Mouse (Mus musculus): ENCODE measurements at regions not wholly inside any gene's neighbourhood (a gene's known extent, or its start where the extent isn't known, plus 50 kb on each side); places are given as distances from the start of the nearest gene placed in this dataset.

DNA sequence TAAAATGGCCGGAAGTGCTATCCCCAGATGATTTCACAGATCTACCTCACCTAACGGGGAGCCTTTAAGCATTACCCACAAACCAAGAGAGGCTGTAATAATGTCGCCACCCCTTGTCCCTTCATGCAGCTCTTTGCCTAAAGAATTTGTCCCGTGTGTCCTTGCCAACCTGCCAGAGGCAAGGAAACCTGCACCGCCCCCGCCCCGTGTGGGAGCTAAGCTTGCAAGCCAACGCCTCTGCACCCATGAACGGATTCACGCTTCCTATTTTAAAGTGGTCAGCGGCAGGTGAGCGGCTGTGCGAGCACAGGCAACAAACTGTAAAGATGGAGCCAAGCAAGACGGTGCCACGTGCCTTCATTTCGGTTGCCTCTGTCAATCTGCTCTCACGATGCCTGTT, 63.1 kb downstream of the Gm11011 start:
- H3K4me3 ChIP-seq (replicated peaks) = no peak overlapping the region
- no peak overlapping the region for H3K9ac ChIP-seq
- H3K36me3 ChIP-seq = no peaks in the 10 kb centered on the region
- H3K4me1 ChIP-seq = 0 out of 2 replicates have a peak, but pooled peaks cover 5% of the 10 kb centered on the region
- WGBS = 73% methylated on average over 17 of the region's 17 CpGs
- no peak overlapping the region for H3K27ac ChIP-seq
- ATAC-seq (ENCODE audit: insufficient read depth, low FRiP score, low read depth) = no peak
- no peak overlapping the region for H3K4me2 ChIP-seq
- no peaks in the 10 kb centered on the region for H3K9me3 ChIP-seq
- no peaks in the 10 kb centered on the region for H3K27me3 ChIP-seq (replicated peaks)

DNA sequence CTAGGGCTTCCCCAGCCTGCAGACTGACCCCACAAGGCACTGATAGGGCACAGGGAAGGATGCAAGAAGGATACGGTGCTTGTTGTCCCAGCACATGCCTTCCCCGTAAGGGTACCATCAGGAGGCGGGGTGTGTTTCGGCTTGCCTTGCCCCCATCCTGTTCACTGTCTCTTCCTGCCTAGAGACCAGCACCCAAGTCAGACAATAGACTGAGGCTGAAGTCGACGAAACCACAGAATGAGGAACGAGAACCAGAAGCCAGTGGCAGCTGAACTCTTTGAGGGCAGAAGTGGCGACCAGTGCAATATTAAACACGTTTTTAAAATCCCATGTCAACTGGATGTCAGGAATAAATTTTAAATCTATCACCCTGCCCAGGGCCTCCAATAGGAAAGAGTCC, 67.6 kb downstream of the Gm11011 start:
- H3K9ac ChIP-seq = no peak overlapping the region
- H3K9me3 ChIP-seq = no peaks in the 10 kb centered on the region
- no peaks in the 10 kb centered on the region for H3K36me3 ChIP-seq
- no peak overlapping the region for H3K27ac ChIP-seq
- 0 out of 2 replicates have a peak, but pooled peaks cover 5% of the 10 kb centered on the region for H3K4me1 ChIP-seq
- WGBS = 53% methylated on average over 9 of the region's 9 CpGs
- no peak overlapping the region for H3K4me3 ChIP-seq (replicated peaks)
- ATAC-seq (ENCODE audit: insufficient read depth, low FRiP score, low read depth) = no peak
- H3K4me2 ChIP-seq = no peak overlapping the region
- no peaks in the 10 kb centered on the region for H3K27me3 ChIP-seq (replicated peaks)

DNA sequence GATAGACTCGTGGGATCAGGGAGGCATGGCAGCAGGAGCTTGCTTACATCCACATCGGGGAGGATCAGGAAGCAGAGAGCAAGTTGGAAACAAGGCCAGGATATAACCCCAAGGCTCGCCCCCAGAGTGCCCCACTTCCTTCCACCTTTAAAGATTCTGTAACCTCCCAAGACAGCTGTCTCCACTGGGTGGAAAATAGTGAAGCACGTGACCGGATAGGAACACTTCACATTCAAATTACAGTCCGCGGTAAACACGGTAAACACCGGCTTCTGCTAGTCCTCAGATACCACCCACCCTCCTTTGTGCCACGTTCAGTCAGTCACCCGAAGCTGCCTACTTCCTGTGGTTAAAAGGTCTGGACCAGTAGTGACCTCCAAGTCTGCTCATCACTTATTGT, 72.2 kb downstream of the Gm11011 start:
- Histone ChIP-seq H3K4me2 (no peak overlapping the region), H3K4me3 (replicated peaks) (no peak overlapping the region), H3K4me1 (no peaks in the 10 kb centered on the region), H3K36me3 (no peaks in the 10 kb centered on the region), H3K27me3 (replicated peaks) (no peaks in the 10 kb centered on the region), H3K27ac (no peak overlapping the region; the same call in 1 of the 2 replicates), H3K9ac (no peak overlapping the region), H3K9me3 (no peaks in the 10 kb centered on the region)
- WGBS = 67% methylated on average over 11 of the region's 11 CpGs
- no peak; the same call in 1 of the 2 replicates for ATAC-seq (ENCODE audit: insufficient read depth, low FRiP score, low read depth)

DNA sequence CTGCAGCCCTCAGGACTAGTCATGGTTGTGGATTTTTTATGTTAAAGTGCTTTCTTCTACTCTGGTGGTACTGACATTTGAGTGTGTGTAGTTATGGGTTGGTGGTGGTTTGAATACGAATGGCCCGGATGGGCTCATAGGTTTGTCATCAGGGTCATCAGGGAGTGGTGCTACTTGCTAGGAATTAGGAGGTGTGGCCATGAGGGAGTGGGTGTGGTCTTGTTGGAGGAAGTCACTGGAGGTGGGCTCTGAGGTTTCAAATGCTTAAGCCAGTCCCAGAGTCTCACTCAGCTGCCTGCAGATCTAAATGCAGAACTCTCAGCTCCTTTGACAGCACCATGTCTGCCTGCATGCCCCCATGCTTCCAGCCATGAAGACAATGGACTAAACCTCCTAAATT, 76.8 kb downstream of the Gm11011 start:
- Histone ChIP-seq H3K4me1 (no peaks in the 10 kb centered on the region), H3K4me2 (no peak overlapping the region), H3K4me3 (replicated peaks) (no peak overlapping the region), H3K36me3 (no peaks in the 10 kb centered on the region), H3K9me3 (no peaks in the 10 kb centered on the region), H3K9ac (no peak overlapping the region), H3K27ac (no peak overlapping the region), H3K27me3 (replicated peaks) (no peaks in the 10 kb centered on the region)
- WGBS = 91% methylated on average over 2 of the region's 2 CpGs
- no peak for ATAC-seq (ENCODE audit: insufficient read depth, low FRiP score, low read depth)

DNA sequence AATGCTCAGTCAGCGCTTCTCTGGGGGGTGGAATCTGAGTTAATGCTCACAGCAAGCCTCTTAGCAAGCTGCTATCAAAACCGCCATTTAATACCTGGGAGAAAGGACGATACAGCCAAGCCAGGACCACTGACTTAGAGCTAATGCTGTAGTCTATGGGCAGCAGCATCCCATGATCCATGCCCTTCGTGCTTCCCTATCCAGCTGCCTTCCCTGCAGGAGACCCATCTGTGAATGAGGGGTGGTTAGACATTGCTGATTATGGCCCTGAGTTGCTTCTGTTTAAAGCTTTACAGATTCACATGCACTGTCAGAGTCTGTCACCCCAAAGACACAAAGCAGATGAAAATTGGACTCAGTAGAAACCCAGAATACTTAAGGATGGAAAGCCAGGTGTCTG, 78.1 kb downstream of the Gm11011 start:
- H3K9ac ChIP-seq = no peak overlapping the region
- H3K27me3 ChIP-seq (replicated peaks) = no peaks in the 10 kb centered on the region
- H3K4me3 ChIP-seq (replicated peaks) = no peak overlapping the region
- no peak overlapping the region for H3K27ac ChIP-seq
- H3K4me2 ChIP-seq = no peak overlapping the region
- no peaks in the 10 kb centered on the region for H3K4me1 ChIP-seq
- 82% methylated on average over 4 of the region's 4 CpGs for WGBS
- ATAC-seq (ENCODE audit: insufficient read depth, low FRiP score, low read depth) = no peak
- no peaks in the 10 kb centered on the region for H3K9me3 ChIP-seq
- H3K36me3 ChIP-seq = no peaks in the 10 kb centered on the region

DNA sequence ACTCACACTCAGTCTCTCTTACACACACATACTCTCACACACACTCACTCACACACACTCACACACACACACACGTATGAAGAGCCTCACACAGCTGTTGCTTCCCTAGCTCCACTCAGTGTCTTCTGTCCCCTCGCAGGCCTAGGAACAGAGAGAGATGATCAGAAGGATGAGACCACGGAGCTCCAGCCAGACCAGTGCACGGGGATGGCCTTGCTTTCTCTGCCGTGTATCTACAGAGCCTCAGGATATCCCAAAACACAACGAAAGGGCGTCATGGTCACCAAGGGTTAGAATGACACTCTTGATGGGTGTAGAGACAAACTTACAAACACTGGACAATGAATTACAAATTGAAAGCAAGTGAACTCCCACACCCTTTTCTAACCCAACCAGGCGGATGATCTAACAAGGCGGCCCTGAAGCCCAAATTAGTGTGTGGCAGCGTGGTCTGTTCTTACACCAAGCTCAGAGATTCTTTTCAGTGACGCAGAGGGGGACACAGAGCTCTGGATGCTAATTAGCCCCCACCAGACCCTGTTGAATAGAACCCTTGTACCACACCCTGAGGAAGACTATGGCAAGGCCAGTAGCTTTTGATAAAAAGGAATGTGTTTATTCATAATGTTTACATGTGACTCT, 83.0 kb downstream of the Gm11011 start:
- H3K27me3 ChIP-seq (replicated peaks) = no peaks in the 10 kb centered on the region
- WGBS = 92% methylated on average over 11 of the region's 11 CpGs
- no peaks in the 10 kb centered on the region for H3K36me3 ChIP-seq
- H3K27ac ChIP-seq = no peak overlapping the region
- no peaks in the 10 kb centered on the region for H3K9me3 ChIP-seq
- H3K9ac ChIP-seq = no peak overlapping the region
- no peak overlapping the region for H3K4me3 ChIP-seq (replicated peaks)
- no peak for ATAC-seq (ENCODE audit: insufficient read depth, low FRiP score, low read depth)
- H3K4me2 ChIP-seq = no peak overlapping the region
- H3K4me1 ChIP-seq = no peaks in the 10 kb centered on the region

DNA sequence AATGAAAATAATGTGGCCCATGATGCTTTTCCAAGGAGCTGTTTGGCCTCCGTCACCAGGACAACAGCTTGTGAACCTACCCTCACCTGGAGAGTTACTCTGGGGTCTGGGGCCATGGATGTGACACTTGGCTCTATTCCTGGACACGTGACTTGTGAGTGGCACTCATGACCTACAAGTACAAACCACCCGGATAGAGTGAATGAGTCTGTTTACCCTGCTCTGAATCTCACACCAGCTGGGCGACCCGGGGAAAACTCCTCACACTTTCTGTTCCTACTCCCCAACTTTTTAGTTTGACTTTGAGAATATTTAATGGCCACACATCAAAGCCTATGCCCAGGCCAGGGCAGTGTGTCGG, 84.0 kb downstream of the Gm11011 start:
- no peak for ATAC-seq (ENCODE audit: insufficient read depth, low FRiP score, low read depth)
- H3K4me3 ChIP-seq (replicated peaks) = no peak overlapping the region
- H3K27ac ChIP-seq = no peak overlapping the region
- H3K9ac ChIP-seq = no peak overlapping the region
- H3K4me2 ChIP-seq = no peak overlapping the region
- no peaks in the 10 kb centered on the region for H3K27me3 ChIP-seq (replicated peaks)
- H3K4me1 ChIP-seq = no peaks in the 10 kb centered on the region
- WGBS = 63% methylated on average over 6 of the region's 6 CpGs
- H3K36me3 ChIP-seq = no peaks in the 10 kb centered on the region
- H3K9me3 ChIP-seq = no peaks in the 10 kb centered on the region

DNA sequence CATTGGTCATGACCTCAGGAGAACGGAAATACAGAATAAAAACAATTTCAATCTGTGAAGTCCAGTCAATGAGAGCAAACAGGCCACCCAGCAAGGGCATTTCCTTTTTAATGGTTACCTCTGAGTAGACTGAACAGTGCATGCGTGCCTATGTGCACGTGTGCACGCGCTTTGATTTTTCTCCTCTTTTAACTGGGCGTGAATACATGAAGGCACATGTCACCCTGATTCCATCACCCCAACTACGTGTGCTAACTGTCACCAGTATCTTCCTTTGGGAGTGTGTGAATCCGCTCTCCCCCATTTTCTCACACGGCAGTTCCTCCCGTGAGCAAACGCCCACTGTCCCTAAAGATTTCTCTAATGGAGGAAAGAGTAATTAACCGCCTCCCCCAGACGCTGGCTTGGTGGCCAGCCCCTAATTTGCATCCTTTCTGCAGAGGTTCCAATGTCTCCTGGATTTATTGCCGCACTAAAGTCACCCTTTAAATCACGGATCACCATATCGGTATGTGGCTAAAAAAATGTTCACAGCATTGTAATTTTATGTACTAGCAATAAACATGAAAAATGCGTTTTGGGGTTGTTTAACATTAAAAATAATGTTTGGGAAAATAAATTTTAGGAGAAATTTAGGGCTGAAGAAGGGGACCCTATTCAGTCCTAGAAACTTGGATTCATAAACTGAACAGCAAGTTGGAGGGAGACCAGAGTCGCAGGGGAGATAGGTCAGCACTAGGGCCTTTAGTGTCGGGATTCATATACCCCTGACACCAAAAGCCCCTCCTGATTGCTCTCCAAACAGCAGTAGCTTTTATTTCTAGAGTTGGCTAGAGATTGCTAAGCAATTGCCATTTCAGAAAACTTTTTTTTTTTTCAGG, 84.6 kb downstream of the Gm11011 start:
- no peak overlapping the region for H3K4me2 ChIP-seq
- H3K36me3 ChIP-seq = no peaks in the 10 kb centered on the region
- no peak overlapping the region for H3K9ac ChIP-seq
- H3K4me3 ChIP-seq (replicated peaks) = no peak overlapping the region
- no peak for ATAC-seq (ENCODE audit: insufficient read depth, low FRiP score, low read depth)
- 73% methylated on average over 19 of the region's 19 CpGs for WGBS
- no peaks in the 10 kb centered on the region for H3K27me3 ChIP-seq (replicated peaks)
- H3K9me3 ChIP-seq = no peaks in the 10 kb centered on the region
- no peaks in the 10 kb centered on the region for H3K4me1 ChIP-seq
- H3K27ac ChIP-seq = no peak overlapping the region

DNA sequence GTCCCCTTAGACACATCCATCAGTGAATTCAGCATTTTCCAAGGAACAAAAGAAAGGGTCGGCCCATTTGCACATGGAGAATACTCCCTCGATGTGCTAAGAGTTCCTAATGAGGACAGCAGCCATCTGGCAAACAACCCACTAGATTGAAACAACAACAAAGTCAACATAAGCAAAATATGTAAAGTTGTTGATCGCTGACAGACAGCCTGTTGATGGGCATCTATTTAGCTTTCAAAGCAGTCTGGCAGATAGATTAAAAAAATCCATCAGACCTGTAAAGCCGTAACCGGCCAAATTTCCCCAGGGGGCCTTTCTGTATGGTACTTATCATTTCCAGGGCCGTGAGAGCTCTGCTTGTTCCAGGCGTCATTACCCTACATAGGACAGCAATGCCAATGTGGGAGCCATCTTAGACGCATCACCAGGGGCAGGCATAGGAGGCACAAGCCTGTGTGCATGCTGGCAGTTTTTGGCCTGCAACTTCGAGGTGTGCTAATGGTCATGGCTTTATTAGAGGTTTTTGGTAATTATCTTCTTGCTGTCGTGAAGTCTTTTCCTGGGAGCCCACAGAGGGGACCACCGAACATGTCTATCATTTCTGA, 85.7 kb downstream of the Gm11011 start:
- H3K9me3 ChIP-seq = no peaks in the 10 kb centered on the region
- WGBS = 86% methylated on average over 11 of the region's 11 CpGs
- H3K4me1 ChIP-seq = no peaks in the 10 kb centered on the region
- ATAC-seq (ENCODE audit: insufficient read depth, low FRiP score, low read depth) = no peak
- H3K4me2 ChIP-seq = no peak overlapping the region
- no peak overlapping the region for H3K4me3 ChIP-seq (replicated peaks)
- no peak overlapping the region for H3K27ac ChIP-seq
- H3K9ac ChIP-seq = no peak overlapping the region
- H3K36me3 ChIP-seq = no peaks in the 10 kb centered on the region
- H3K27me3 ChIP-seq (replicated peaks) = no peaks in the 10 kb centered on the region

DNA sequence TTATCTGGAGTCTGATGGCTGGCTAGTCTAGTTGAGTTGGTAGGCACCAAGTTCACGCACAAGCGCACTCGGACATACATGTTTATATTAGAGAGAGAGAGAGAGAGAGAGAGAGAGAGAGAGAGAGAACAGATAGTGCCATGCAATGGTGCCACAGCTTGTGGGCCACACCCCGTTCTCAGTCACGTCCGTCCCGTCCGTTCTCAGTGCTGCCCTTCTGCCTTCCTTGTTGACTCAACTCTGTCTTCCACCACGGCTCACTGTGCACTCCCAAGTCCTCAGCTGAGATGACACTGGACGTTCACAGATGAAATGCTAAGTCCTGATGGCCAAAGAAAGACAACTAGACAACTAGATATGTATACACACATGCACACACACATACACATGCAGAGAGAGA, 92.2 kb downstream of the Gm11011 start:
- WGBS = 79% methylated on average over 10 of the region's 10 CpGs
- Histone ChIP-seq H3K27ac (no peak overlapping the region), H3K4me2 (no peak overlapping the region), H3K27me3 (replicated peaks) (no peaks in the 10 kb centered on the region), H3K4me1 (peaks cover 11% of the 10 kb centered on the region), H3K4me3 (replicated peaks) (no peak overlapping the region), H3K9me3 (no peaks in the 10 kb centered on the region), H3K36me3 (no peaks in the 10 kb centered on the region), H3K9ac (no peak overlapping the region)
- ATAC-seq (ENCODE audit: insufficient read depth, low FRiP score, low read depth) = no peak

DNA sequence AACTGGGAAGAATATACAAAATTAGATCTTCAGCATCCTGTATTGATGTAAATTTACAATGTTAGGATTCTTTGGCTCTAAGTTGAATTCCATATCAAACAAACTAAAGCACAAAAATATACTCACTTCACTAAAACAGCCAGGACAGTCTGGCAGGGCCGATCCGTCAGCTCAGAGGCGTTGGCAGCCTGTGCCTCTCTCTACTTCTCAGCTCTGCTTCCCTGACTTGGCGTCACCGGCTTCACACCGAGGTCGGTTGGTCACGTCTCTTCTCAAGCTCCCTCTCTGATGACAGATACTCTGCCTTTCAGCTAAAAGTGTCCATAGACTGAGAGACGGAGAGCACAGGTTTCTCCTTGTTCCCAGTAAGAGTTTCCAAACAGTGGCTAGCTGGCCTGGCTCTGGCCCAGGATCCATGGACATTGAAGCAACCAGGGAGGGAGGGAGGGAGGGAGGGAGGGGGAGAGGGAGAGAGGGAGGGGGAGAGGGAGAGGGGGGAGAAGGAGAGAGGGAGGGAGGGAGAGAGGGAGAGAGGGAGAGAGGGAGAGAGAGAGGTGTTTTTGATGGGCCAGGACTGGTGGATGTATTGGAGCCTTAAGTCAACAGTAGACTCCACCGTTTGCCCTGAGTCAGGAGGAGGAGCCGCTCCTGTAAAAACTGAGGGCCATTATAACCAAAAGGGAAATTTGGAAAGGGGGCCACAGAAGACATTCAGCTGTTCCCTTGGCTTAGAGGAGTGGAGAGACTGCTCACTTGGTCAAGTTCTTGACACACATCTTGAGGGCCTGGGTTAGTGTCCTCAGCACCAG, 92.8 kb downstream of the Gm11011 start:
- ATAC-seq (ENCODE audit: insufficient read depth, low FRiP score, low read depth) = no peak
- 51% methylated on average over 11 of the region's 11 CpGs for WGBS
- no peak overlapping the region for H3K27ac ChIP-seq

More for the DNA sequence above, 92.8 kb downstream of the Gm11011 start:
- no peaks in the 10 kb centered on the region for H3K9me3 ChIP-seq
- H3K4me1 ChIP-seq = peaks cover 11% of the 10 kb centered on the region
- no peak overlapping the region for H3K4me2 ChIP-seq
- no peaks in the 10 kb centered on the region for H3K27me3 ChIP-seq (replicated peaks)
- H3K36me3 ChIP-seq = no peaks in the 10 kb centered on the region
- H3K9ac ChIP-seq = no peak overlapping the region
- H3K4me3 ChIP-seq (replicated peaks) = no peak overlapping the region

Data from stomach, embryonic 15.5 days (tissue).